Mouse (Mus musculus) lung, postnatal 4 days (tissue): ENCODE results near the gene Gm36210.
A peak's percentile ranks its signal among the peaks of the same experiment; 100 is the strongest.

Source experiments
- DNase-seq, 2 experiments: peaks; one replicate each; pipeline ENCODE4 v3.0.0; 2021

Gm36210 gene

DNA sequence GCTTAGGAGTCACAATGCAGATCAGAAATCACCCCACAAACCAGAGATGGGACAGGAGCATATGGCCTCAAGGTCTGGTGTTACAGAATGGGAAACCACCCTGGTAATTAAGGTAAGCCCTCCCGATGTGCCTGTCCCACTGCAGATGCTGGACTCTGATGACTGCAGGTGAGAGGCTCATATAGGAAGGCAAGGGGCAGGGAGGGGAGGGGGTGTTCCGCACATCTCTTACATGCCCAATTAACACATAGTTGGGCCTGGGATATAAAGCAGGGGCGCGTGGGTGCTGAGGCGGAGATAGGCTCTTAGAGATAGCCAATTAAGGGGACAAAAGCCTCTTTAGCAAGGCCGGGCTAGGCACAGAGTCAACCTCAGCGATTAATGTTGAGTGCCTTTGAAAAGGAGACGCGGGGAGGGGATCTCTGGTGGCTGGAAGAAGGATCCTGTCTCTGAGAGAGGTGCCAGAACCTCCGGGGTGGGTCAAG is at the start of gene Gm36210:
Gene Gm36210, minus strand, starts transcription at position 51 of the 485 bp plus-strand sequence.
- DNase-seq: no peak

- DNase-seq: peak; percentile 51 to 78
Observed at GRCm38 (mm10) chr7:4953815-4954445, 47.6 kb upstream of the Gm36210 start.

- DNase-seq: no peak
Observed at GRCm38 (mm10) chr7:4950561-4951342, 44.4 kb upstream of the Gm36210 start.

DNA sequence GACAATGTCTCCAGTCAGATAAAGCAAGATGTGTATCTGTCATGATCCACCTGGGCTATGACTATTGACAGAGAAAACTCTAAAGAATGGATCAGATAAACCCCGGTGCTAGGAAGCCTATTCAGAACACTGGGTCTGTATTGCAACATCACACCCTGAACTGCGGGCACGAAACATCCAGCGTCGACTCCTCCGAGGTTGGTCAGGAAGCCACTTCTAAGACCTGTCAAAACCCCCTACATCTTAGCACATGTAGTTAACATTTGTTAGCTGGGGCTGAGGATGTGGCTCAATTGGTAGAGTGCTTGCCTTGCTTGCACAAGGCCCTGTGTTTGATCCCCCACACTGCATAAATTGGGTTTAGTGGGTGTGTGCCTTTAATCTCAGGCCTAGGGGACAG is 42.1 kb upstream of the Gm36210 start:
- DNase-seq: no peak

DNA sequence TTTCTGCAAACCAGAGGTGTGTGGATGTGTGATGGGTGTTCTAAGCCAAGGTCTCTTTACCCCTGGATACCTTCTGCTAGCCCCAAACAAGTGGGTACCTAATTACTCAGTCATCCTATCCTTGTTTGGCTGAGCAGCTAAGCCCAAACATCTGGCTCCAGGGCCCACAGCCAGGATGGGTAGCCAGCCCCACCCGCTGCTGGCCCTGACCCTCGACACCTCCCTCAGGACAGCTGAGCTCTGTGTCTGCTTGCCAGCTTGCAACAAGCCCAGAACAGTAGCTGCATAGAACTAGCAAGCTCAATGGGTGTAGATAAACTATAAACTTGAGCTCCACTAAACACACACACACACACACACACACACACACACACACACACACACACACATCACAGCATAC is 41.5 kb upstream of the Gm36210 start:
- peak; percentile 31 to 79 for DNase-seq

- peak; percentile 91 to 95 for DNase-seq
Observed at GRCm38 (mm10) chr7:4943223-4943815, 37.0 kb upstream of the Gm36210 start.

DNA sequence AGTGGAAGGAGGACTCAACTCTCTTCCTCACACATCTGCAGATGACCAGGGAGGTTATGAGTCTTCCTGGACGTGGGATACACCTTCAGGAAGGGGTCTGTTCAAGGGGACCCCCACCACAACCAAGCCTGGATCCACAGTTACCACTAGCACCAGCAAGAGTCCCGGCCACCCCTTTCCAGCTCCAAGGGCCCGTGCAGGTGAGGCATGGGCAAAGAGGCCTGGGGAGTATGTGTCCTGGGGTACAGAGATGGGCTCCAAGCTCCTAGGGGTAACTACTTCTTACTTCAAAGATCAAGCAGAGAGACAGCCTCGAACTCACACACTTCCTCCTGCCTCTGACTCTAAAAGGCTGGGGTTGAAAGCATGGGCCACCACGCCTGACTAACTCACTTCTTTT is 36.4 kb upstream of the Gm36210 start:
- DNase-seq: no peak

GRCm38 (mm10) chr7:4940068-4940479 is 33.8 kb upstream of the Gm36210 start:
- peak; percentile 70 to 84 for DNase-seq

DNA sequence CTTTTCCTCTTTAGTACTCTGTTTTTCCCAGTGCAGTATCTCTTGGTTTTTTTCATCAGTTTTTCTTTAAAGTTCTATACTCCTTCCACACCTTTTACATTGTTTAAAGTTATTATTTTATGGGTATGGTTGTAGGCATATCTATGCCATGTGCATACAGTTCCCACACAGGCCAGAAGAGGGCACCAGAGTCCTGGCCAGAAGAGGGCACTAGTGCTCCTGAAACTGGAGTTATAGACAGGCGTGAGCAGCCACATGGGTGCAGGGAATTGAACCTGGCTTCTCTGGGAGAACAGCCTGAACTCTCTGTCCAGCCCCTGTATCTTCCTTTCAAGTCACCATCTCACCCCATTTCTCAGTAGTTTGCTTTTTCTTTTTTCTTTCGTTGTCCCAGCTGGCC is 32.1 kb upstream of the Gm36210 start:
- peak; percentile 69 to 85 for DNase-seq

- no peak for DNase-seq
Observed at GRCm38 (mm10) chr7:4937392-4937791, 31.1 kb upstream of the Gm36210 start.

DNA sequence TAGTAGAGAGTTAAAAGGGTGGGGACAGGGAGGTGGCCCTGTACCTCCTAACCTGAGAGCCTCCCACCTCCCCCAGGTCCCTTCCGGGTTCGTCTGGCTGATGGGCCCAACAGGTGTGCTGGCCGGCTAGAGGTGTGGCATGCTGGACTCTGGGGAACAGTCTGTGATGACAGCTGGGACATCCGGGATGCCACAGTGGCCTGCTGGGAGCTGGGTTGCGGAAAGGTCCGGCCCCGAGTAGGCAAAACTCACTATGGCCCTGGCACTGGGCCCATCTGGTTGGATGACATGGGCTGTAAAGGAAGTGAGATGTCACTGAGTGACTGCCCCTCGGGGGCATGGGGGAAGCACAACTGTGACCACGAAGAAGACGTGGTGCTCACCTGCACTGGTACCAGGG is 30.5 kb upstream of the Gm36210 start:
- no peak for DNase-seq

- no peak for DNase-seq
Observed at GRCm38 (mm10) chr7:4934160-4934914, 28.0 kb upstream of the Gm36210 start.

DNA sequence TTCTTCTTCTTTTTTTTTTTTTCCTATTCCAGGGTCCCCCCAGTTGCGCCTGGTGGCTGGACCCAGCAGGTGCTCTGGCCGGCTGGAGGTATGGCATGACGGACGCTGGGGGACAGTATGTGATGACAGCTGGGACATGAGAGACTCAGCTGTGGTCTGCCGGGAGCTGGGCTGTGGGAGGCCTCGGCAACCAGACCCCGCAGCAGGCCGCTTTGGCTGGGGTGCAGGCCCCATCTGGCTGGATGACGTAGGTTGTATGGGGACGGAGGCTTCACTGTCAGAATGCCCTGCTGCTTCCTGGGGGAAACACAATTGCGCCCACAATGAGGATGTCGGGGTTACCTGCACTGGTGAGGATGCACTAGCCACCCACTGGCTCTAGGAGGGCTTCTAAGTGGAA is 26.8 kb upstream of the Gm36210 start:
- DNase-seq: no peak

- DNase-seq: no peak
Observed at GRCm38 (mm10) chr7:4928323-4928722, 22.0 kb upstream of the Gm36210 start.

- DNase-seq: peak; percentile 38 to 56
Observed at GRCm38 (mm10) chr7:4927711-4928110, 21.4 kb upstream of the Gm36210 start.

DNA sequence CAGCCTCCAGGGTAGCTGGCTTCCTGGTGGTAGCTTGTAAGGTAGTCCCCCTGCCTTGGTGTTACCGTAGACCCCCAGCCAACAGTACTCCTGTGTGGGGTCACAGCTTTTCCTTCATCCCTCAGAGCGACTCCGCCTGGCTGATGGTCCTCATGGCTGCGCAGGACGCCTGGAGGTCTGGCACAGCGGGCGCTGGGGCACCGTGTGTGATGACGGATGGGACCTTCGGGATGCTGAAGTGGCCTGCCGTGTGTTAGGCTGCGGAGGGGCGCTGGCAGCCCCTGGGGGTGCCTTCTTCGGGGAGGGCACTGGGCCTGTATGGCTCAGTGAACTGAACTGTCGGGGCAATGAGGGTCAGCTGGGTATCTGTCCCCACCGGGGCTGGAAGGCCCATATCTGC is 20.5 kb upstream of the Gm36210 start:
- no peak for DNase-seq

DNA sequence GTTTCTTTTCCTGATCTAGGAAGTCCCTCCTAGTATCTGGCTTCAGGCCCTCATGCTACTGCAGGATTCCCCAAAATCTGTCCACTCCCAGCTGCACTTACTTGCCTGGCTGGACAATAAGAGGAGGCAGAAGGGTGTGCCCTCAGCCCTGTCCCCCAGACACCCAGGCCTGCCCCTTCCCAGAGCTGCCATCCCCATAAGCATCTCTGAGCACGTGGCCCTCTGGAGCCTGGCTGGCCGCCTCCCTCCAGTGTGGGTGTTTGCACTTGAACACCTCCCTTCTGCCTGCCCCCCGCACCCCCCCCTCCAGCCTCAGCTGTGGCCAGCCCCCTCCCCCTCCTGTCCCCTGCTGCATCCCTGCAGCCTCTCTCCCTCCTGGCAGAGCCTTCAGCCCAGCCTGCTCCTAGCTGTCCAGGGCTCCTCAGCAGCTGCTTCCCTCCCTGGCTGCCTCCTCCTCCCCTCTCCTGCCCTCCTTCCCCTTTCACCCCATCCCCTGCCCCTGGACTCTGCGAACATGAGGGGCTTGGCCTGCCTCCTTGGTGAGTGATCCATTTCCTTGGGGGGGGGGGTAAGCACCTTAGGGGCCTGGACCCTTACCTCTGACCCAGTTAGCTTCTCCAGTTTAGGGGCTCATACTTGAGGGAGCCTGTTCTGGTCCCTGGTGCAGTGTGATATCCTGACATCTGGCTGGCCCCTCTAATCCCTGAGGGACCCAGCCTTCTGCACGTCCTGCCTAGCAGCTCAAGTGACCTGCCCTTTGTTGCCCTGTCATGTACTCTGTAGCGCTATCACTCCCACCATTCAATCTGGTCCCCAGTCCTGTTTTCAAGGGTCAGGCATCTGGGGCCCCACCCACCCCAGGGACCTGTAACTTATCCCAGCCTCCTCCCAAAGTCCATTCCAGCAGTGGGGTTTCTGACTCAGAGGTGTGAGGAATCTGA is 19.4 kb upstream of the Gm36210 start, which contains the start of gene Ssc5d:
Gene Ssc5d, plus strand, starts transcription at position 345 of the 941 bp plus-strand sequence.
- peak; percentile 63 to 88 for DNase-seq

DNA sequence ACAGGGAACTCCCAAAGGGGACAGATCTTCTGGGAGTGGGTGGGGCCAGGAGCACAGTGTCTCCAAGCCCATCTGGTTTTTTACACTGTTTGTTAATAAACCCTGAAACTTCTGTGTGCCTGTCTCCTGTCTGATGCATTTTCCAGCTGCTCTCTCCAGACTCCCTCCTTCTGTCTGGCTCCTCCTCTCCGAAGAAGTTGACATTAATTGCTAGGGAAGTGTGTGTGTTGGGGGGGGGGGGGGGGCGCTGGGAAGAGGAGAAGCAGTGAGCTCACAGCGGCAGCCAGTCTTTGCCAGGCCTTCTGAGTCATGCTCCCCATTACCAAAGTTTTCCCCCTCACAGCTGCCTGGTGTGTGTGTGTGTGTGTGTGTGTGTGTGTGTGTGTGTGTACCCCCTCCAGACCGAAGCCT is 18.6 kb upstream of the Gm36210 start:
- DNase-seq: peak; percentile 45 to 81

GRCm38 (mm10) chr7:4924483-4924882 is 18.2 kb upstream of the Gm36210 start:
- no peak for DNase-seq

DNA sequence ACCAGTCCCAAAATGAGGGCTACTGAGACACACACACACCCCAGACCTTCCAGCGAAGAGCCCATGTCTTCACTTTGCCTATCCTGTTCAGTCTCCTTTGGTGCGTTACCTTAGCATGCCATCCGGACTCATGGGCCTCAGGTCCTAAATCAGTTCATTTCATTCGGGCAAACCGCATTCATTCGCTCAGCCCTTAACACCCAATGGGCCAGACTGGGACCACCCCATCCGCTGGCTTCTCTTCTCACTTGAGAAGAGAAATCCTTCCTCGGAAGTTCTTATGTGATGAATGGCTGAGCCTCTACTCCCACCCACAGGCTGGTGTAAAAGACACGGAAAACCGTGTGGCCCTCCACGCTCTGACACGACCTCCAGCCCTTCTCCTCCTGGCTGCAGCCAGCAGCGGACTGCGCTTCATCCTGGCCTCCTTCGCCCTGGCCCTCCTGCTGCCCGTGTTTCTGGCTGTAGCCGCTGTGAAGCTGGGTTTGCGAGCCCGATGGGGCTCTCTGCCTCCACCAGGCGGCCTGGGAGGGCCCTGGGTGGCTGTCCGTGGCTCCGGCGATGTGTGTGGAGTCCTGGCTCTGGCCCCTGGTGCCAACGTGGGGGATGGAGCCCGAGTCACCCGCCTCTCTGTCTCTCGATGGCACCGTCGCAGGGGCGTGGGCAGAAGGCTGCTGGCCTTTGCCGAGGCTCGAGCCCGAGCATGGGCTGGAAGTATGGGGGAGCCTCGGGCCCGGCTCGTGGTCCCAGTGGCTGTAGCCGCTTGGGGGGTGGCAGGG is 17.5 kb upstream of the Gm36210 start:
- DNase-seq: peak; percentile 72 to 82
